Mouse (Mus musculus) G1E (cell line): ENCODE measurements around the gene Lcorl. TPM values are rescaled to one million over a fixed set of nuclear protein-coding genes. Genes with fewer than 3 reads are reported as not detected.
A peak's percentile ranks its signal among the peaks of the same experiment; 100 is the strongest.

Experiments used
- ATAC-seq: 2 replicates; pipeline ENCODE4 v1.8.0; 2016; ENCODE audit warnings: mild to moderate bottlenecking; ENCODE audit not compliant: insufficient number of reproducible peaks, poor library complexity, low FRiP score, severe bottlenecking; ENCODE audit errors: extremely low read depth
- DNase-seq: peaks from one replicate; pipeline ENCODE4 v3.0.0; 2012; ENCODE audit warnings: low spot score
- H3K27me3 ChIP-seq: 2 replicates; pipeline ENCODE4 v1.6.1; 2012; ENCODE audit warnings: mild to moderate bottlenecking, low read length, inconsistent platforms; ENCODE audit not compliant: insufficient read depth
- H3K36me3 ChIP-seq: replicated peaks from 2 replicates; pipeline ENCODE3; 2012; ENCODE audit warnings: mild to moderate bottlenecking, inconsistent platforms
- H3K4me1 ChIP-seq: 2 replicates; pipeline ENCODE4 v1.6.1; 2012; ENCODE audit warnings: low read depth, low read length, inconsistent platforms, mixed read lengths; ENCODE audit not compliant: insufficient read depth
- H3K4me3 ChIP-seq: 2 replicates; pipeline ENCODE4 v1.5.1; 2012; ENCODE audit warnings: low read depth, mild to moderate bottlenecking, inconsistent platforms, low read length, moderate library complexity, mixed read lengths
- H3K9me3 ChIP-seq: replicated peaks from 2 replicates; pipeline ENCODE4 v1.6.1; 2012; ENCODE audit warnings: inconsistent platforms
- CTCF ChIP-seq: IDR thresholded peaks from 2 replicates; pipeline ENCODE4 v1.5.1; 2012; ENCODE audit warnings: low read depth, low read length, inconsistent platforms, mixed read lengths
- GATA1 ChIP-seq: IDR thresholded peaks from 2 replicates; pipeline ENCODE4 v1.6.1; 2012; ENCODE audit warnings: borderline replicate concordance, low read length, inconsistent platforms, mixed read lengths
- GATA2 ChIP-seq: IDR thresholded peaks from 2 replicates; pipeline ENCODE4 v1.6.1; 2012; ENCODE audit warnings: low read depth, low read length, inconsistent platforms, borderline replicate concordance
- POLR2AphosphoS5 ChIP-seq: IDR thresholded peaks from 2 replicates; pipeline ENCODE4 v1.6.1; 2012; ENCODE audit warnings: low read depth, low read length, inconsistent platforms; ENCODE audit not compliant: insufficient replicate concordance
- TAL1 ChIP-seq: conservative IDR thresholded peaks from 2 replicates; pipeline ENCODE4 v1.6.1; 2012; ENCODE audit warnings: low read depth, low read length, inconsistent platforms, mixed read lengths
- polyA plus RNA-seq: library from polyadenylated mRNA; stranded (reverse); fragments of >175 nt; gene quantifications from 2 replicates; pipeline ENCODE4 v1.2.3, GENCODE M21; 2012
- total RNA-seq, 2 experiments: library from RNA; stranded (forward) in 1 of 2; stranded (reverse) in 1 of 2; fragments of 200-1000 nt in 1 of 2; fragments of >200 nt in 1 of 2; fragmentation: Nextera tagmentation in 1 of 2; gene quantifications; 2 replicates each; pipeline ENCODE4 v1.2.3; 2014 to 2017

Lcorl gene
- total RNA-seq (2014; fragmentation: Nextera tagmentation) (51.1 and 59.3 TPM in 2 replicates), total RNA-seq (2017) (44.6 and 44.7 TPM in 2 replicates), polyA plus RNA-seq (14.2 and 19.4 TPM in 2 replicates)

DNA sequence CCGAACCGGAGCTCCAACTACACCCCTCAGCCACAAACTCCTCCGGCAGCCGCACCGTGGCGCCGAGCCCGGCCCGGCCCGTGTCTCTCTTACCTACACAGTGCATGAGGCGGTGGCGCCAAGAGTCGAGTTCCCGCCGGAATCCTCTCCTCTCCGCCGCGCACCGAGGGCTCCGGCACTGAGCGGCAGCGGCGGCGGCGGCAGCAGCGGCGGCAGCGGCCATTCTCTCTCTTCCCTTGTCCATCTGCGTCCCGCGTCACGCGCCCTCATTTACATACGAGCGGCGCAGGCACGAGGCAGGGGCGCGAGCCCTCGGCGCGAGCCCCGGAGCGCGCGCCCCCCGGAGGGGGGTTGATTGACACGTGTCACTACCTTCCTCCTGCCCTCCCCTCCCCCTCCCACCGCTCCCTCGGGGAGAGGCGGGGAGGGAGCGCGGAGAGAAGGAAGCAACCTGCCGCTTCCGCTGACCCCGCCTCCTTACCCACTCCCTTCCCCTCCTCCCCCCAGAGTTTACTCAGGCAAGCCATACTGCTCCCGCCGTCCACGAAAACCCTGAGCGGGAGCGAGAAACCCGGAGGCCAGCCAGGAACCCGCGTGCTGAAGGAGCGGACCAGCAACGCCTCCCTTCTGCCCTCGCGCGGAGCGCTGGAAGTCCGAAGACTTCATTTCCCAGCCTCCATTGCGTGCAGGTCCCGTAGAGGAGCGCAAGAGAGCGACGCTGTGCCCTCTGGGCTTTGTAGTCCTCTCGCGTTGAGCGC, at the start of gene Lcorl:
Lcorl (minus strand) TSS at position 362 of the 758 bp plus-strand sequence.
- Histone ChIP-seq H3K27me3 (no peaks in the 10 kb centered on the region), H3K4me3 (peak within 1 kb of the TSS; percentile 77), H3K4me1 (peaks cover 10% of the 10 kb centered on the region), H3K9me3 (no peaks in the 10 kb centered on the region), H3K36me3 (no peaks in the 10 kb centered on the region)
- TF ChIP-seq POLR2AphosphoS5 (no peak), CTCF (no peak), GATA2 (no peak), TAL1 (no peak), GATA1 (no peak)
- ATAC-seq (peak; percentile 85), DNase-seq (peak; percentile 80)

DNA sequence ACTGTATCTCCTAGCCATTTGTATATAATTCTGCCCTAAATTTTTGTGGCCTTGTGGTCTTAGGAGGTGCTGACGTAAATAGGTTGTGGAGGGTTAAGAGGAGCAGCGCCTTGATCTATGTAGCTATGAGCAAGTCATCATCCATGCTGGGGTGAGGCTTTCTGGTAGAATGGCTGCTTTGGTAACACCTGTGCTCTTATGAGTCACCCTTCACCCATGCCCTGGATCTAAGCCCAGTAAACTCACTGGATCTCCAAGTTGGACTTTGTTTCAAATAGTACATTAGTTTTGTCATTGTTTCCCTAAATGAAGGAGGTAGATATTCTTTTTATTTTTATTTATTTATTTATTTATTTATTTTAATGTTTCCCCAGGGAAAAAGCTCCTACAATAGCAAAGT, 47.3 kb upstream of the Lcorl start:
- Histone ChIP-seq H3K4me3 (no peak overlapping the region), H3K36me3 (no peaks in the 10 kb centered on the region), H3K9me3 (no peaks in the 10 kb centered on the region), H3K27me3 (no peaks in the 10 kb centered on the region), H3K4me1 (no peaks in the 10 kb centered on the region)
- no peak for ATAC-seq
- TF ChIP-seq CTCF, result no peak
- no peak for TF ChIP-seq GATA1
- TF ChIP-seq TAL1, result no peak
- no peak for TF ChIP-seq GATA2
- no peak for TF ChIP-seq POLR2AphosphoS5
- no peak for DNase-seq

DNA sequence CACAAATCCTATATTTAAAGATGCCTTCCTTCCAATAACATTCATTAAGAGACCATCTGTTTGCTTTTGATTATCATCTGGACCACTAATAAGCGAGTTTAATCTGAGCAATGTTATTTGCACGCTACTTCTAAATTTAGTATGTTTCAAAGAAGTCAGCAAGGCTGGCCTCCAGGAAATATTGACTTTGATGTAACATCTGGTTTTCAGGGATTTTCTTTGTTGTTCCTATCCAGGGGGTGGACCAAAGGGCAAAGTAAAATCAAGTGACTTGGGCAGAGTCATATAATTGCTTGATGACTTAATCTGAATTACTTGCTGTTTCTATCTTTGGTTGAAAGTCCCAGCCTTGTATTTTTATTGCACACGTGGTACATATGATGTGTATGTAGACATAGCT, 45.8 kb upstream of the Lcorl start:
- no peak for ATAC-seq
- no peaks in the 10 kb centered on the region for H3K36me3 ChIP-seq

DNA sequence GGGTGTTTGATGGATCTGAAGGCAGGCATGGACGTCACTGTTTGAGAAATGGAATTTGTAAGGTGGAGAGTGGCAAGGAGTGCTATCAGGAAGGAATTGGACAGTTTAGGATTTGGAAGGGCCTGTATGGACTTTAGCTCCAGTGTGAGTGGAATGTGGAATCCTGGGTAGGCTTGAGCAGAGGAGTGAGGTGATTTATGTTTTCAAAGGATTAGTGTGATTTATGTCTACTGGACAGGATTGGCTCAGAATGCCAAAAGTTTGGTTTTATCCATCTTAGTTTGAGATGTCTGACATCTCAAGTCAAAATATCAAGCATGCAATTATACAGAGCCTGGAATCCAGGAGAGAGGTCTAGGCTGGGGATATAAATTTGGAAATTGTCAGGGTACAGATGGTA, 37.9 kb upstream of the Lcorl start:
- Histone ChIP-seq H3K9me3 (no peaks in the 10 kb centered on the region), H3K27me3 (peaks cover 9% of the 10 kb centered on the region; the same call in 1 of the 2 replicates), H3K36me3 (no peaks in the 10 kb centered on the region), H3K4me3 (no peak overlapping the region), H3K4me1 (no peaks in the 10 kb centered on the region)
- DNase-seq (no peak), ATAC-seq (no peak)
- TF ChIP-seq CTCF (no peak), GATA1 (no peak), POLR2AphosphoS5 (no peak), TAL1 (no peak), GATA2 (no peak)

More for the DNA sequence above, 45.8 kb upstream of the Lcorl start:
- no peak overlapping the region for H3K4me3 ChIP-seq
- no peaks in the 10 kb centered on the region for H3K4me1 ChIP-seq
- H3K9me3 ChIP-seq, result no peaks in the 10 kb centered on the region
- no peaks in the 10 kb centered on the region for H3K27me3 ChIP-seq
- DNase-seq, result no peak
- no peak for TF ChIP-seq GATA1
- no peak for TF ChIP-seq TAL1
- TF ChIP-seq POLR2AphosphoS5, result no peak
- no peak for TF ChIP-seq GATA2
- no peak for TF ChIP-seq CTCF

DNA sequence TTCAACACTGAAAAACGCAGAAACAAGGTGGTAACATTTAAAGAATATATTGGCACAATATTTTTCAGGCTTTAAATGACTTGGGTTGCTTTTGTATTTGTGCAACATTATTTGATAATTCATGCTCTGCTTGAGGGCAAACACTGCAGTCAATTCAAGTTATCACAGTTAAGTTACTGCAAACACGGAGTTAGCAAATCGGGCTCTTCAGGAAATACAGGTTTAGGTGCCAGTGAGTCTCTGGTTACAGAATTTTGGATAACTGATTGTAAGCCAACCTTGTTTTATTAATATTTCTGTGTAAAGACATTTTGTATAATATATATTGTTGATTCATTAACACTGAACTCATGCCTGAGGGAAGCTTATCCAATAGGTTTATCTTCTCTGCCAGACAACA, 36.3 kb upstream of the Lcorl start:
- ATAC-seq (no peak), DNase-seq (no peak)
- TF ChIP-seq GATA2 (no peak), TAL1 (no peak), GATA1 (no peak), POLR2AphosphoS5 (no peak), CTCF (no peak)
- H3K27me3 ChIP-seq, result peaks cover 13% of the 10 kb centered on the region
- no peak overlapping the region for H3K4me3 ChIP-seq
- no peaks in the 10 kb centered on the region for H3K36me3 ChIP-seq
- H3K4me1 ChIP-seq, result no peaks in the 10 kb centered on the region
- H3K9me3 ChIP-seq, result no peaks in the 10 kb centered on the region

DNA sequence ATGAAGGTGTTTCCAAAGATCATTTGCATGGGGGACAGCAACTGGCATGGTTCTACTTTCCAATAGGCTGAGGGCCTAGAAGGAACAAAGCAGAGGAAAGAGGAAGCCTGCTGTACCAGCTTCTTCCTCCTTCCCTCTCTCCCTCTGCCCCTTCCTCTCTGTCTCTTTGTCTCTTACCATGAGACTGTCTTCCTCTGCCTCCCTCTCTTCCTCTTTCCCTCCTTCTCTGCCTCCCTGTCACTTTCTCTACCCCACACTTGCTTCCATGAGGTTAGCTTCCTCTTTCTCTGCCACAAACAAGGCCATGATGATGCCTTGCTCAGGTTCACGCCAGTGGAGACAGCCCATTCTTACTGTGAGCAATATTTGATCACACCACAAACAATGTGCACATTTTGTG, 18.9 kb upstream of the Lcorl start:
- DNase-seq (no peak), ATAC-seq (no peak)
- Histone ChIP-seq H3K9me3 (no peaks in the 10 kb centered on the region), H3K4me3 (no peak overlapping the region), H3K36me3 (no peaks in the 10 kb centered on the region), H3K4me1 (peaks cover 10% of the 10 kb centered on the region), H3K27me3 (no peaks in the 10 kb centered on the region)
- no peak for TF ChIP-seq GATA1
- no peak for TF ChIP-seq CTCF
- no peak for TF ChIP-seq GATA2
- no peak for TF ChIP-seq TAL1
- TF ChIP-seq POLR2AphosphoS5, result no peak
